Mouse (Mus musculus) CH12.LX (cell line): ENCODE measurements at regions not wholly inside any gene's neighbourhood (a gene's known extent, or its start where the extent isn't known, plus 50 kb on each side); places are given as distances from the start of the nearest gene placed in this dataset.

ENCODE experiments used
- CHD2 ChIP-seq: IDR thresholded peaks from 2 replicates; pipeline ENCODE4 v1.6.1; 2011; ENCODE audit warnings: low read length, improper control_type of control experiment
- CTCF ChIP-seq, 2 experiments: IDR thresholded peaks in 1 of 2; conservative IDR thresholded peaks in 1 of 2; 2 replicates each; pipeline ENCODE4 v1.5.1; 2011 to 2012; ENCODE audit warnings: low read depth in 2 of 2, low read length in 2 of 2, improper control_type of control experiment in 1 of 2, inconsistent platforms in 1 of 2, mild to moderate bottlenecking in 1 of 2, moderate library complexity in 1 of 2
- EP300 ChIP-seq: IDR thresholded peaks from 2 replicates; pipeline ENCODE4 v1.6.1; 2011; ENCODE audit warnings: low read length, improper control_type of control experiment
- JUND ChIP-seq: conservative IDR thresholded peaks from 2 replicates; pipeline ENCODE4 v1.6.1; 2011; ENCODE audit warnings: low read depth, low read length, improper control_type of control experiment
- MAFK ChIP-seq: IDR thresholded peaks from 2 replicates; pipeline ENCODE4 v1.6.1; 2011; ENCODE audit warnings: low read length, improper control_type of control experiment; ENCODE audit not compliant: insufficient replicate concordance
- POLR2A ChIP-seq: IDR thresholded peaks from 2 replicates; pipeline ENCODE4 v1.6.1; 2011; ENCODE audit warnings: low read depth, mild to moderate bottlenecking, improper control_type of control experiment, low read length
- RCOR1 ChIP-seq: conservative IDR thresholded peaks from 2 replicates; pipeline ENCODE4 v1.6.1; 2012; ENCODE audit warnings: low read depth, mild to moderate bottlenecking, inconsistent platforms, low read length, improper control_type of control experiment
- TBP ChIP-seq: conservative IDR thresholded peaks from 2 replicates; pipeline ENCODE4 v1.6.1; 2011; ENCODE audit warnings: low read depth, low read length, improper control_type of control experiment
- USF2 ChIP-seq: conservative IDR thresholded peaks from 2 replicates; pipeline ENCODE4 v1.6.1; 2011; ENCODE audit warnings: low read depth, low read length, improper control_type of control experiment

DNA sequence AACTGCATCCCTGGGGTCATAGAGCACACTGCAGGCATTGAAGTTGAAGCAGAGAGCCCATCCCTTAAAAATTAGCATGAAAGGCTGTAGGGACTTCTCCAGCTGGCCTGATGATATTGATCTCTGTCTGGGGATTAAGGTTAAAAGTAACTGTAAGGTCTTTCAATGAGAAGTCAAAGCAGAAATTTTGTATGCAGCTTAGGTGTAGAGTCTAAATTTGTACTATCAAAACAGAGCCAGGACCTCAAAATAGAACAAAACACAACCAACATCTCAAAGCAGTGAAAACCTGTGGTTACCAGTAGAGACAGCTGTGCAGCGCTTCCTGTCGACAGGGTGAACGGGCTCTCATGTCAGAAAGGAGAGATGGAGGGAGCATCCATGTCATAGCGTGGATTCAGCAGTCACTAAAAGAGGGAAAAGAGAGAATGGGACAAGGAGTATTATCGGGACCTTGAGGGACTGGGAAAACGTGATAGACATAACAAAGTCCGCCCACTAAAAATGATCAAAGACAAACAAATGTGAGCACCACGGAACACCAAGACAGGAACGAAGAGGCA is 57.5 kb upstream of the Dap start:
- no peak for TF ChIP-seq CTCF (conservative IDR thresholded peaks at IDR 0.05 in 1 of 2, IDR thresholded peaks at IDR 0.05 in 1 of 2; ENCODE audit: low read depth in 2 of 2, low read length in 2 of 2)
- no peak for TF ChIP-seq CHD2
- no peak for TF ChIP-seq POLR2A
- no peak for TF ChIP-seq USF2
- no peak for TF ChIP-seq RCOR1
- TF ChIP-seq EP300: no peak
- no peak for TF ChIP-seq TBP
- TF ChIP-seq MAFK: no peak
- no peak for TF ChIP-seq JUND
